Mouse (Mus musculus) mammary gland, adult 2 months (tissue): Measurements from ENCODE around the gene Asb15. TPM values are rescaled to one million over a fixed set of nuclear protein-coding genes. Genes with fewer than 3 reads are reported as not detected.

Experiments used
- polyA plus RNA-seq: library from polyadenylated mRNA; depleted of rRNA; stranded (reverse); fragments of >200 nt; gene quantifications from 2 replicates; pipeline ENCODE4 v1.2.3, GENCODE M21; 2012; ENCODE audit warnings: low replicate concordance; rRNA removed

The Asb15 gene
- 6.5 TPM in 1 of 2 replicates, not detected in the other for polyA plus RNA-seq

GRCm38 (mm10) chr6:24528064-24528243, at the start of gene Asb15:
TSS of gene Asb15 (plus strand) at chr6:24528144.

GRCm38 (mm10) chr6:24514552-24515284, 13.2 kb upstream of the Asb15 start, which contains the start of gene Iqub:
TSS of gene Iqub (minus strand) at chr6:24515067.

GRCm38 (mm10) chr6:24527155-24528063, 535 bp upstream of the Asb15 start, which contains the start of gene Ndufa5:
TSS of gene Ndufa5 (minus strand) at chr6:24528013.

GRCm38 (mm10) chr6:24597500-24597899, 69.6 kb downstream of the Asb15 start, which contains the start of gene Lmod2:
TSS of gene Lmod2 (plus strand) at chr6:24597762.

Other genes starting within 250 kb of the Asb15 start
- not detected in 2 replicates for gene Iqub, start 13.1 kb upstream of the Asb15 start, polyA plus RNA-seq
- 1.6 and 3.9 TPM in 2 replicates for gene Ndufa5, start 131 bp upstream of the Asb15 start, polyA plus RNA-seq
- gene Lmod2, start 69.6 kb downstream of the Asb15 start, polyA plus RNA-seq: 10.5 TPM in 1 of 2 replicates, not detected in the other
- 15.5 and 108 TPM in 2 replicates for gene Wasl, start 136.9 kb downstream of the Asb15 start, polyA plus RNA-seq
- gene Hyal6, start 205.1 kb downstream of the Asb15 start, polyA plus RNA-seq: not detected in 2 replicates
- gene Hyal4, start 220.2 kb downstream of the Asb15 start, polyA plus RNA-seq: not detected in 2 replicates